Mouse (Mus musculus) stomach, embryonic 16.5 days (tissue): ENCODE measurements at regions not wholly inside any gene's neighbourhood (a gene's known extent, or its start where the extent isn't known, plus 50 kb on each side); places are given as distances from the start of the nearest gene placed in this dataset.

Experiments used
- ATAC-seq: fragments of 200-750 bp; cut with Nextera tagmentation; 2 replicates; pipeline ENCODE4 v1.8.0; 2017; ENCODE audit warnings: moderate number of reproducible peaks, moderate TSS enrichment; ENCODE audit not compliant: insufficient read depth, low FRiP score
- H3K27ac ChIP-seq: fragments of 300-500 bp; sonication (generic); 2 replicates; pipeline ENCODE4 v1.5.1; 2014; ENCODE audit warnings: low read length
- H3K27me3 ChIP-seq: fragments of 300-500 bp; sonication (generic); 2 replicates; pipeline ENCODE4 v1.6.1; 2014; ENCODE audit warnings: low read length, control low read depth, mixed read lengths; ENCODE audit not compliant: control insufficient read depth, insufficient read depth
- H3K36me3 ChIP-seq: fragments of 300-500 bp; sonication (generic); 2 replicates; pipeline ENCODE4 v1.6.1; 2014; ENCODE audit warnings: low read length; ENCODE audit not compliant: control insufficient read depth, insufficient read depth
- H3K4me1 ChIP-seq: fragments of 300-500 bp; sonication (generic); 2 replicates; pipeline ENCODE4 v1.6.1; 2014; ENCODE audit warnings: low read length, control low read depth, mixed read lengths; ENCODE audit not compliant: control insufficient read depth, insufficient read depth
- H3K4me2 ChIP-seq: fragments of 300-500 bp; sonication (generic); 2 replicates; pipeline ENCODE4 v1.6.1; 2014; ENCODE audit warnings: low read depth, low read length, mixed read lengths
- H3K4me3 ChIP-seq: fragments of 300-500 bp; sonication (generic); replicated peaks from 2 replicates; pipeline ENCODE4 v1.5.1; 2014; ENCODE audit warnings: mild to moderate bottlenecking, low read length
- H3K9ac ChIP-seq: fragments of 300-500 bp; sonication (generic); 2 replicates; pipeline ENCODE4 v1.6.1; 2014; ENCODE audit warnings: low read length
- H3K9me3 ChIP-seq: fragments of 300-500 bp; sonication (generic); replicated peaks from 2 replicates; pipeline ENCODE4 v1.6.1; 2016; ENCODE audit warnings: low read length, control low read depth; ENCODE audit not compliant: control insufficient read depth
- WGBS: fragments of 180-500 bp; shearing (Covaris S2); extraction: QIAGEN DNeasy Blood & Tissue Kit; methylation state at CpG from one replicate; pipeline ENCODE4 v1.1.7; 2014; 5-methylcytosine and 5-hydroxymethylcytosine counted together

- H3K4me2 ChIP-seq = no peak overlapping the region
- H3K4me1 ChIP-seq = no peaks in the 10 kb centered on the region
- no peaks in the 10 kb centered on the region for H3K9me3 ChIP-seq
- no peak overlapping the region for H3K4me3 ChIP-seq
- peak; percentile 93 for ATAC-seq
- no peak overlapping the region for H3K27ac ChIP-seq
- H3K27me3 ChIP-seq = no peaks in the 10 kb centered on the region
- no peak overlapping the region for H3K9ac ChIP-seq
- no peaks in the 10 kb centered on the region for H3K36me3 ChIP-seq
- WGBS = 17% methylated on average over 7 of the region's 7 CpGs
Measured at GRCm38 (mm10) chr9:66646226-66646625, 53.3 kb upstream of the Usp3 start.

GRCm38 (mm10) chr9:66651306-66651705 lies 58.4 kb upstream of the Usp3 start:
- no peak overlapping the region for H3K9ac ChIP-seq
- no peak overlapping the region for H3K4me2 ChIP-seq
- ATAC-seq = no peak
- no peak overlapping the region for H3K4me3 ChIP-seq
- H3K9me3 ChIP-seq = no peaks in the 10 kb centered on the region
- H3K27ac ChIP-seq = no peak overlapping the region
- no peaks in the 10 kb centered on the region for H3K36me3 ChIP-seq
- 37% methylated on average over 6 of the region's 6 CpGs for WGBS
- no peaks in the 10 kb centered on the region for H3K4me1 ChIP-seq
- no peaks in the 10 kb centered on the region for H3K27me3 ChIP-seq

- Histone ChIP-seq H3K27ac (no peak overlapping the region), H3K36me3 (no peaks in the 10 kb centered on the region), H3K4me1 (no peaks in the 10 kb centered on the region), H3K9ac (no peak overlapping the region), H3K27me3 (no peaks in the 10 kb centered on the region), H3K4me2 (no peak overlapping the region), H3K4me3 (no peak overlapping the region), H3K9me3 (no peaks in the 10 kb centered on the region)
- ATAC-seq = no peak
- WGBS = 81% methylated on average over 7 of the region's 7 CpGs
Measured at GRCm38 (mm10) chr9:66657116-66657758, 56.2 kb upstream of the Car12 start.

GRCm38 (mm10) chr9:66658707-66659242 lies 54.7 kb upstream of the Car12 start:
- H3K27me3 ChIP-seq = no peaks in the 10 kb centered on the region
- H3K36me3 ChIP-seq = no peaks in the 10 kb centered on the region
- no peak for ATAC-seq
- no peaks in the 10 kb centered on the region for H3K4me1 ChIP-seq
- H3K4me2 ChIP-seq = no peak overlapping the region
- no peak overlapping the region for H3K9ac ChIP-seq
- no peak overlapping the region for H3K27ac ChIP-seq
- no peaks in the 10 kb centered on the region for H3K9me3 ChIP-seq
- no peak overlapping the region for H3K4me3 ChIP-seq

- no peak overlapping the region for H3K9ac ChIP-seq
- H3K4me1 ChIP-seq = no peaks in the 10 kb centered on the region
- no peak overlapping the region for H3K4me3 ChIP-seq
- no peaks in the 10 kb centered on the region for H3K27me3 ChIP-seq
- H3K9me3 ChIP-seq = no peaks in the 10 kb centered on the region
- H3K4me2 ChIP-seq = no peak overlapping the region
- WGBS = 79% methylated on average over 11 of the region's 11 CpGs
- H3K27ac ChIP-seq = no peak overlapping the region
- no peak for ATAC-seq
- H3K36me3 ChIP-seq = no peaks in the 10 kb centered on the region
Measured at GRCm38 (mm10) chr9:66659781-66660445, 53.6 kb upstream of the Car12 start.

GRCm38 (mm10) chr9:66661596-66661995 lies 51.9 kb upstream of the Car12 start:
- no peaks in the 10 kb centered on the region for H3K27me3 ChIP-seq
- H3K4me1 ChIP-seq = no peaks in the 10 kb centered on the region
- no peak overlapping the region for H3K4me2 ChIP-seq
- no peak for ATAC-seq
- no peak overlapping the region for H3K27ac ChIP-seq
- no peak overlapping the region for H3K4me3 ChIP-seq
- no peaks in the 10 kb centered on the region for H3K36me3 ChIP-seq
- H3K9me3 ChIP-seq = no peaks in the 10 kb centered on the region
- no peak overlapping the region for H3K9ac ChIP-seq
- WGBS = 83% methylated on average over 7 of the region's 7 CpGs

- Histone ChIP-seq H3K9ac (no peak overlapping the region), H3K27ac (no peak overlapping the region), H3K4me1 (no peaks in the 10 kb centered on the region), H3K27me3 (no peaks in the 10 kb centered on the region), H3K4me2 (no peak overlapping the region), H3K9me3 (no peaks in the 10 kb centered on the region), H3K4me3 (no peak overlapping the region), H3K36me3 (no peaks in the 10 kb centered on the region)
- no peak for ATAC-seq
- WGBS = 67% methylated on average over 4 of the region's 4 CpGs
Measured at GRCm38 (mm10) chr9:66662443-66662842, 51.0 kb upstream of the Car12 start.
